Mouse (Mus musculus) midbrain, postnatal 0 days (tissue): ENCODE data around the gene Npy4r. TPM values are rescaled to one million over a fixed set of nuclear protein-coding genes. Genes with fewer than 3 reads are reported as not detected.

Experiments used
- ATAC-seq: fragments of 200-750 bp; cut with Nextera tagmentation; 2 replicates; pipeline ENCODE4 v1.8.0; 2017; ENCODE audit warnings: moderate number of reproducible peaks, mild to moderate bottlenecking, moderate TSS enrichment, moderate library complexity; ENCODE audit not compliant: low FRiP score
- DNase-seq: peaks from one replicate; pipeline ENCODE4 v3.0.0-alpha.2; 2015; ENCODE audit warnings: low spot score
- H3K27ac ChIP-seq: fragments of 300-500 bp; sonication (generic); 2 replicates; pipeline ENCODE4 v1.5.1; 2014; ENCODE audit warnings: low read depth, mild to moderate bottlenecking, low read length, mixed read lengths
- H3K27me3 ChIP-seq: fragments of 300-500 bp; sonication (generic); 2 replicates; pipeline ENCODE4 v1.6.1; 2014; ENCODE audit warnings: low read length, control low read depth, mixed read lengths; ENCODE audit not compliant: insufficient read depth
- H3K36me3 ChIP-seq: fragments of 300-500 bp; sonication (generic); 2 replicates; pipeline ENCODE4 v1.6.1; 2014; ENCODE audit warnings: low read length, control low read depth, mixed read lengths; ENCODE audit not compliant: insufficient read depth
- H3K4me1 ChIP-seq: fragments of 300-500 bp; sonication (generic); 2 replicates; pipeline ENCODE4 v1.6.1; 2014; ENCODE audit warnings: mild to moderate bottlenecking, control low read depth, antibody characterized with exemption, low read length, mixed read lengths; ENCODE audit not compliant: insufficient read depth
- H3K4me2 ChIP-seq: fragments of 300-500 bp; sonication (generic); 2 replicates; pipeline ENCODE4 v1.6.1; 2014; ENCODE audit warnings: low read depth, mild to moderate bottlenecking, low read length, mixed read lengths; ENCODE audit not compliant: poor library complexity, severe bottlenecking
- H3K4me3 ChIP-seq: fragments of 300-500 bp; sonication (generic); 2 replicates; pipeline ENCODE4 v1.5.1; 2014; ENCODE audit warnings: low read depth, mild to moderate bottlenecking, low read length, moderate library complexity
- H3K9ac ChIP-seq: fragments of 300-500 bp; sonication (generic); replicated peaks from 2 replicates; pipeline ENCODE4 v1.6.1; 2014; ENCODE audit warnings: mild to moderate bottlenecking, low read length, moderate library complexity, mixed read lengths; ENCODE audit not compliant: poor library complexity, severe bottlenecking
- H3K9me3 ChIP-seq: fragments of 300-500 bp; sonication (generic); 2 replicates; pipeline ENCODE4 v1.6.1; 2016; ENCODE audit warnings: low read length, control low read depth
- CTCF ChIP-seq: IDR thresholded peaks from 2 replicates; pipeline ENCODE4 v1.5.1; 2016; ENCODE audit warnings: antibody characterized with exemption, mild to moderate bottlenecking
- WGBS: fragments of 180-500 bp; shearing (Covaris S2); extraction: QIAGEN DNeasy Blood & Tissue Kit; methylation state at CpG from one replicate; pipeline ENCODE4 v1.1.7; 2014; 5-methylcytosine and 5-hydroxymethylcytosine counted together
- polyA plus RNA-seq: library from polyadenylated mRNA; unstranded; fragments of >200 nt; fragmentation: Nextera tagmentation; extraction: Ambion mirVana; gene quantifications from 2 replicates; pipeline ENCODE4 v1.2.1, GENCODE M21; 2015
- total RNA-seq: library from RNA; depleted of rRNA; stranded (reverse); fragments of >200 nt; gene quantifications from 2 replicates; pipeline ENCODE4 v1.2.3, GENCODE M21; 2014; rRNA removed

Npy4r gene
- total RNA-seq (0.09 and 0.33 TPM in 2 replicates), polyA plus RNA-seq (0.10 and 0.21 TPM in 2 replicates)

DNA sequence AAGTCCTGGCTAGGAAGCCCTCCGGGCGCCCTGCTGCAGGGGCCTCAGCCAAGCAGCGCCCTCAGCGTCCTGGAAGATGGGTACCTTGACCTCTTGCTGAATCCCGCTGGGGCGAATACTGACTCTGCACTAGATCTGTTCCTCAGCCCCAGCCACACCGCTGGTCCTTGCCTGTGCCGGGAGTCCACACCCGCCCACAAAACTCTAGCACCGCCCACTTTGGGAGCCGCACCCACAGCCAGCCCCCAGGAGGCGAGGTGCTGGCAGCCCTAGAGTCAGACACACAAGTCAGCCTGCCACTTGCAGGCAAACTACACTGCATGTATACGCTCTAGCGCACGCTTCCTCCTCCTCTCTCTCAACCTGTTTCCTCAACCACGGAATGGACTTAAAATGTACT lies at the start of gene Npy4r:
Gene Npy4r (minus strand): TSS at position 148 of the 400 bp plus-strand sequence.
- peak within 1 kb of the TSS; percentile 24; the same call in 1 of the 2 replicates for H3K9ac ChIP-seq
- no peaks in the 10 kb centered on the region for H3K27me3 ChIP-seq
- no peak within 1 kb of the TSS for H3K27ac ChIP-seq
- WGBS: 32% methylated on average over 16 of the region's 16 CpGs
- TF ChIP-seq CTCF: no peak
- H3K4me3 ChIP-seq: no peak within 1 kb of the TSS
- H3K4me1 ChIP-seq: no peaks in the 10 kb centered on the region
- H3K9me3 ChIP-seq: no peaks in the 10 kb centered on the region
- H3K36me3 ChIP-seq: no peaks in the 10 kb centered on the region
- DNase-seq (no peak), ATAC-seq (0 out of 2 replicates have a peak, but pooled peaks have one; percentile 29)
- H3K4me2 ChIP-seq: peak within 1 kb of the TSS; percentile 24

- peak; percentile 11; the same call in 1 of the 2 replicates for TF ChIP-seq CTCF
- Histone ChIP-seq H3K36me3 (no peaks in the 10 kb centered on the region), H3K9ac (peak within 1 kb of the TSS; percentile 72), H3K9me3 (no peaks in the 10 kb centered on the region), H3K4me1 (peaks cover 12% of the 10 kb centered on the region), H3K27me3 (no peaks in the 10 kb centered on the region), H3K4me2 (peak within 1 kb of the TSS; percentile 66), H3K27ac (peak within 1 kb of the TSS; percentile 84), H3K4me3 (peak within 1 kb of the TSS; percentile 53)
- DNase-seq (peak; percentile 69), ATAC-seq (peak; percentile 74)
- WGBS: 3% methylated on average over 25 of the region's 52 CpGs
These were observed 49.1 kb upstream of the Npy4r start, which contains the start of gene Gprin2 for GRCm38 (mm10) chr14:34201231-34202035. Gene Gprin2, minus strand, starts transcription at chr14:34201653.

DNA sequence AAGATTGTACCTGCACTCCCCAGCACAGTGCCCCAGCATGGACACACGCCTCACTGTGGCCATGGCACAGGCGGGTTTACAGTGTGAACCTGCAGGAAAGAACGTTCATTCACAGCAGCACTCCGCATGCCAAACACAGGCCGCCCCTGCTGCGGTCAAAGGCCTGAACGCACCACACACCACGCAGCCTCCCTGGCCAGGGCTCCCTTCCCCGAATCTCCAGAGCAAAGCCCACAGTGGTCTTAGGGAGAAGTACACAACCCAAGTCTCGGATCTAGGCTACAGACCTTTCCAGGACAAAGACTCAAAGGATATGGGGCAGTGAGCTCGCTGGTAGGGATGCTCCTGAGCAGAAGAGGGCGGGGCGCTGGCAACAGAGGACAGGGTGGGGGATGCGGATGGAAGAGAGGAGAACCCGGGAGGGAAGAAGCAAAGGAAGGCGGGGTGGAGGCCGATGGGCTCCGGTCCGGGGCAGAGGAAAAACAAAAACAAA lies 48.5 kb upstream of the Npy4r start:
- Histone ChIP-seq H3K4me1 (peaks cover 12% of the 10 kb centered on the region), H3K4me3 (peak overlapping the region; percentile 53), H3K36me3 (no peaks in the 10 kb centered on the region), H3K27ac (peak overlapping the region; percentile 84), H3K9ac (peak overlapping the region; percentile 72), H3K9me3 (no peaks in the 10 kb centered on the region), H3K4me2 (peak overlapping the region; percentile 66), H3K27me3 (no peaks in the 10 kb centered on the region)
- peak; percentile 85 for ATAC-seq
- 1% methylated on average over 19 of the region's 19 CpGs for WGBS
- peak; percentile 50 for TF ChIP-seq CTCF
- DNase-seq: peak; percentile 66

DNA sequence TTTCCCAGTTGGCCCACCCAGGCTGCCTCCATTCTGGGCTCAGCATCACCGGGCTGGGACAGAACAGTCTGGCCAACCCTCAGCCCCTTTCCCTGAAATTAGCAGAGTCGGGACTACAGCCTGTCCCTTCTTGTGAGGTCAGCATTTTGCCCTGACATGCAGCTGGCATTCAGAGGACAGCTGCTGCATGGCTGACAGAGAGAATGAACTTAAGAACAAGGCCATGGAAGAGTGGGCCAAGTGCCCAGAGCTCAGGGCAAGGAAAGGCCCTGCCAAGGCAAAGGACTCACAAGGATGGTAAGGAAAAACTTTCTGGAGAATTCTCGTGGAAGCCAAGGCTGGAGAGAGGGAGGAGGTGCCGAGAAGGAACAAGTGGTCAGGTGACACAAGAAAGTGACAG lies 44.4 kb upstream of the Npy4r start:
- DNase-seq: peak; percentile 36
- no peak overlapping the region for H3K9ac ChIP-seq
- H3K36me3 ChIP-seq: peaks cover 34% of the 10 kb centered on the region
- H3K4me3 ChIP-seq: no peak overlapping the region
- H3K27ac ChIP-seq: no peak overlapping the region
- H3K9me3 ChIP-seq: no peaks in the 10 kb centered on the region
- TF ChIP-seq CTCF: no peak
- ATAC-seq: no peak
- H3K27me3 ChIP-seq: no peaks in the 10 kb centered on the region
- H3K4me1 ChIP-seq: peaks cover 12% of the 10 kb centered on the region
- 47% methylated on average over 4 of the region's 4 CpGs for WGBS
- no peak overlapping the region for H3K4me2 ChIP-seq

GRCm38 (mm10) chr14:34195466-34195865 lies 43.2 kb upstream of the Npy4r start:
- ATAC-seq (no peak), DNase-seq (no peak)
- Histone ChIP-seq H3K27me3 (no peaks in the 10 kb centered on the region), H3K27ac (no peak overlapping the region), H3K4me3 (no peak overlapping the region), H3K4me2 (no peak overlapping the region), H3K9ac (no peak overlapping the region), H3K36me3 (peaks cover 34% of the 10 kb centered on the region), H3K9me3 (no peaks in the 10 kb centered on the region), H3K4me1 (peaks cover 12% of the 10 kb centered on the region)
- WGBS: 91% methylated on average over 15 of the region's 15 CpGs
- TF ChIP-seq CTCF: no peak

DNA sequence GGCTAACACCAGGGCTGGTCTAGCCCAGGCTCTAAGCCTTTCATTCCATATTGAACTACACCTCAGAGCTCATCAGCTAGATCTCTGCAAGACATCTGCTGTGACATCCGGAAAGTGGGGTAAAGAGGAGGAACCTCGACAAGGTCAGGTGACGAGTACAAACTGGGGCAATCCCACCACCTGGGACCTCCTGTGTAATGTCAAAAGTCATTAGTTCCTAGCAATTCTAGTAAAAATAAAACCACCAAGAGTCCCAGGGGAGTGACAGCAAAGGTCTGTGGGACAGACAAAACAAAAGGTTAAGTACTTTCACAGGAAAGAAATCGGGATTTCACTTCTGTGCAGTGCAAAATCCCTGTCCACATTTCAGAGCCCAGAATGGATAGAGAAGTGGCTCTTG lies 41.6 kb upstream of the Npy4r start:
- TF ChIP-seq CTCF: no peak
- Histone ChIP-seq H3K27me3 (no peaks in the 10 kb centered on the region), H3K4me2 (no peak overlapping the region), H3K27ac (no peak overlapping the region), H3K4me1 (no peaks in the 10 kb centered on the region), H3K4me3 (no peak overlapping the region), H3K36me3 (peaks cover 34% of the 10 kb centered on the region), H3K9me3 (no peaks in the 10 kb centered on the region), H3K9ac (no peak overlapping the region)
- ATAC-seq (no peak), DNase-seq (no peak)
- 81% methylated on average over 4 of the region's 4 CpGs for WGBS
